Mouse (Mus musculus) gastrocnemius, adult 18-20 months (tissue): ENCODE results near the gene Nostrin. TPM values are rescaled to one million over a fixed set of nuclear protein-coding genes. Genes with fewer than 3 reads are reported as not detected.

Experiments
- DNase-seq: peaks from one replicate; pipeline ENCODE4 v3.0.0; 2021; ENCODE audit warnings: low spot score
- total RNA-seq, 2 experiments: library from RNA; stranded (reverse); gene quantifications; 2 replicates each; pipeline ENCODE4 v1.2.3; 2021

The Nostrin gene
- total RNA-seq, 2 experiments from 2014 or later = 2.2 to 3.6 TPM

DNA sequence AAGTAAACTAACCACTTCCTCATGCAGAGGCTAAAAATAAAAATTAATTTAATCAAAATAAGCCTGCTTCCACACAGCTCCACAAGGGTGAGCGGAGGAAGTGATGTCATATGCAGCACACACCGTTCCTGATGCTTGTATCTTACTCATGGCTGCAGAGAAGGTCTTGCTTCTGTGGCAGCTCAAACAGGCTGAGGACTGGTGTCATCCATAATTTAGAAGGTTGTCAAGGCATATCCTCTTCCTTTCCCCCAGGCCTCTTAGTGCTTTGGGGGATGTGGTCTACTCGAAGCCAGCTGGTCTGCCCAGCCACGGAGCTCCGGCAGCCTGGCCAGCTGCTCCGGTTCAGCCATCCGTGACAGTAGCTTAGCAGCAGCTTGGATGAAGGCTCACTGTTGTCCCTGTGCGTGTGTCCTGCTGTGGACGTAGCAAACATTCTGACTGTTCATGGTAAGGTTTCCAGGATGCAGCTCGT is 6.6 kb upstream of the Nostrin start:
- no peak for DNase-seq

DNA sequence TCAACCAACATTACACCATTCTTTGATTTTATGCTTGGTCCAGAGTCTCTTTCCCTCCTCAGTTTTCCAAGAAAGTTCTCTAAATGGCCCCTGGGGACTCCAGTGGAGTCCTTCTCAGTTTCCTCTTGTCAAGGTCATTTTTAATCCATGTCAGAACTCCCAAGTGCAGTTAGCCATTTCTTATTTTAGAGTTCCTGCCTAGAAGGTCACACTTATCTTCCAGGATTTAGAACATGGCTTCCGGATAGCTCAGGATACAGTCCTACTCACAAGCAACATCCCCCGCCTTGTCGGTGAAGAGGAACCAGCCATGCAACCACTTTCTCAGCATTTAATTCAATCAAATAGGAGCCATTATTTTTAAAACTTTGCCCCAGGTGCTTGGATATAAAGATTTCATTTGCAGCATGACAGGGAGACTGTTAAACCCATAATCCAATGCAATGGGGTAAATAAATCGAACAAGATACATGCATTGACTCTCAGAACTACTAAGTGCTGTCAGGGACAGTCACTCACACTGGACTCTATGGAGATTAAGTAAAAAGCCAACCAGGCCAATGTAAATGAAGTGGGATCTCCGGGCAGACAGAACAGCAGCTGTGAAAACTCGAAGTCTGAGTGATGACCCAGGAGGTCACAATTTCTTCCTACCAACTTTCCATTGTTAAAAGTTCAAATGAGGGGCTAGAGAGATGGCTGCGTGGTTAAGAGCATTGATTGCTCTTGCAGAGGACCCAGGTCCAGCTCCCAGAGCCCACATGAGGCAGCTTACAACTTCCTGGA is 6.0 kb upstream of the Nostrin start:
- no peak for DNase-seq

DNA sequence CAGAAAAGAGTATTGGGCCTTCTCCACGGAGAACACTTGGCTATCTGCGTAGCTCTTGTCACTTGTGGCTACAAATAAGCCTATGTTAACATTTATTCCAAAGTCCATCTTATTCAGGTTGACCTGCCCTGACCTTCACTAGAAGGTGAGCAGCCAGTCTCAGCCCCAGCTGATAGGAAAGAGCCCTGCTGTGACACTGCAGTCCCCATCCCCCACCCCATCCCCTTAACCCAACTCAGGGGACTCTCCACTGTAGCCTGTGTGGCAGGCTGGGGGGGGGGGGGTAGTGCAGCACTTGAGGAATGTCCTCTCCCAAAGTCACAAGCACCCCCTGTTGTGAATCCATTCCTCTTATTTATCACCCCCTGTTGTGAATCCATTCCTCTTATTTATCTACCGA is 3.6 kb upstream of the Nostrin start:
- DNase-seq = no peak

DNA sequence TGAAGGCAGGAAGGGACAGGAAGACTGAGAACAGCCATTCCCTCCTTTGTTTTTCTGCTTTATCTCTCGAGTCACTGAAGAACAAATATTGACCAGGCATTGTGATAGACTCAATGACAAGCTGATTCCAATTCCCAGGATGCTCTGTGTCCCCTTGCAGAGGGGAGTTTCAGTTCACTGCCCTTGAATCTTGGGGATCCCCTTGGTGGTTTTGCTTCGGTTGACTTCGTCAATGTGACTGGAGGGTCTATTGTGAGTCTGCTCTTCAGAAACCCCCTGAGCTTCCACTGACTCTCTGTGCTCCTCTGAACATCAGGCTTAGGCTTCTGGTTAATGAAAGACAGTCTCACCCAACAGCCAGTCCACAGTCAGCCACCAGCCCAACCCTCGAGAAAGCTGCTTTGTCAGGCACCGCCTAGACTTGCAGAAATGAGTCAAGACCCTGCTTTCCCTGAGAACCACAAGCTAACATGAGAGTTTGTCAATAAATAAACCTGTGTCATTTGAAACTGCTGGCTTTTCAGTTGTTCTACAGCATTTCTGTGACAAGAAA is 3.0 kb upstream of the Nostrin start:
- no peak for DNase-seq

DNA sequence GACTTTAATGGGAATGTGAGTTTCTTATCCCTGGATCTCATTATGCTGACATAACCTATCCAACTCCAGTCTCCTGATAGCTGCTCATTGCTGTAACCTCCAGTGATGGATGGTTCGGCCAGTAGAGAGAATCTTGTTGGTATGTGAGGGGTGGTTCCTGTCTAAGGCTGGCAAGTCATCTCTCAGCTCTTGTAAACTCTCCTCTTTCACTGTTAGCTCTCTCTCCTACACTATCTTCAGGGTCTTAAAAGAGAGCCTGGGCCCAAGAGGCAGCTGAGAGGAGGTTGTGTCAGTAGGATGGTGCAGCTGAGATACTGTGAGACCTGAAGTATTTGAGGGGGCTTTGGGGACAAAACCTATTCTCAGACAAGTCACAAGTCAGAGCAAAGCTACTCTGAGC is 1.4 kb upstream of the Nostrin start:
- no peak for DNase-seq

DNA sequence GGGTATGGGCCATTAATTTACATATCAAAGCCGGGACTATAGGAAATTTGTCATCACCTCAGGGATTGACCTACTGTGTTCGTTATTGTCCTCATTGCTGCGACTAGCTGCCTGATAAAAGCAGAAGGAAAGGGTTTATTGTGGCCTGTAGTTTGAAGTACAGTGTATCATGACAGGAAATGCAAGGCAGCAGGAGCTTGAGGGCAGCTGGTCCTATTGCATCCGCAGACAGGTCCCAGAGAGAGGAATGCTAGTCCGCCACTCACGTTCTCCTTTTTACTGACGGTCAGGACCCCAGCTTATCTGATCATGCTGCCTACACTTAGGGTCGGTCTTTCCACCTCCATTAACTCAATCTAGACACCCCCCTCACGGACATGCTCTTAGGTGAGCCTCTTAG is 663 bp upstream of the Nostrin start:
- no peak for DNase-seq

DNA sequence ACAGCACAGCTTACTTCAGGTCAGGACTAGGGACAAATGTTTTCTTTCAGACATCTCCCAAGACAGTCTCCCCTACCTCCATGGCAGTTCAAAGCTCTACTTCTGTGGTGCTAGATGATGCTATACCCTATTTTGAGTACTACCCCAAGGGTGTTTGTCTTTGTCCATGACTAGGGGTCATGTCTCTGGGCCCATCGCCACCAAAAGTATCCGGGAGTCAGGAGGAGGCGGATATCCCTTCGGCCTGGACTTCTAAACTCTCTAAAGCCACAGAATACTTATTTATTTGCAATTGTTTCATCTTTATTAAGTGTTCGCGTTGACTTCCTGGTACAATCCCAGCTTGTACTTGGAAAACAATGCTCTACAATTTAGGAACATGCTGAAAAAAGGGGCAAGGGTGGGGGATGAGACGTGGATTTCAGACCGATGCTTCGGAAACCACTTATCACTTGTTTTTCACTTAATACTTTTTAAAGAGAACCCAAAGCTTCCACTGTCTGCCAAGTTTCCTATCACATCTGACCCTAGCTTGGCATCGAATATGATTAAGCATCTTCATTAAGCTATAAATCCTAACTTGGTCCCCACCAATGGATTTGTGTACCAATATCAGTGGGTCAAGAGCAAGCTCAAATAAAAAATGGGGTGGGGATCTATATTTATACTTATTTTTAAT is 1.9 kb downstream of the Nostrin start:
- no peak for DNase-seq

DNA sequence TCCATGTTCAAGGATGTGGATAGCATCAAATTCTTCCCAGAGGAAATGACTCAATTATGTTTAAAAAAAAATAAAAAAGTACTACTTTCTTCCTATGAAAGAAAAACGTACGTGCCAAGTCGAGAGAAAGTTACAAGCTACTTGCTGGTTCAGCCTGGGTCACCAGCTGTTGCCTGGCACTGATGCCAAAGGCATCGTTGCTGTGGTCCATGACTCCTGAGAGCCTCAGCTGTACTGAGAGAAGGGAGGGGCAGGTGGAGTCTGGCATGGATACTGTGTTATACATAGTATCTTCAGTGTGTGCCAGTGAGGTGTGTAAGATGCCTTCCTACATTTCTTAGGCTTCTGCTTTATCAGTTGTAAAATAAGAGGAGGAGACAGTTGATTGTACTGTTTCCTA is 3.2 kb downstream of the Nostrin start:
- DNase-seq = no peak

DNA sequence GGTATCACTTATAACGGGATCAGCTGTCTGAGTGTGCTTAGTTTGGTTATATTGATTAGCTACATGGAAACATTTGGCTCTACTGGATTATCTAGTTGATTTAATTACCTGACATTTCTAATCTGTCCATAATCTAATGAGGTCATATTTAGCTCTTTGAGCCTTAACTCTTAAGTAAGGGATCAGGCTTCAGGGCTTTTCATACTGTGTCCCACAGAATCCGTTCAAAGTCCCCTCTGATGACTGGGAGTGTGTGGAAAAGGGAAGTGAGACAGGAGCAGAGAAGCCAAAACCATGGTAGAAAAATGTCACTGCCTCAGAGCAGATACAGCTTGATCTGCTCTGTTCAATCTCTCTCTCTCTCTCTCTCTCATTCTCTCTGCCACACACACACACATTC is 4.6 kb downstream of the Nostrin start:
- DNase-seq = no peak

DNA sequence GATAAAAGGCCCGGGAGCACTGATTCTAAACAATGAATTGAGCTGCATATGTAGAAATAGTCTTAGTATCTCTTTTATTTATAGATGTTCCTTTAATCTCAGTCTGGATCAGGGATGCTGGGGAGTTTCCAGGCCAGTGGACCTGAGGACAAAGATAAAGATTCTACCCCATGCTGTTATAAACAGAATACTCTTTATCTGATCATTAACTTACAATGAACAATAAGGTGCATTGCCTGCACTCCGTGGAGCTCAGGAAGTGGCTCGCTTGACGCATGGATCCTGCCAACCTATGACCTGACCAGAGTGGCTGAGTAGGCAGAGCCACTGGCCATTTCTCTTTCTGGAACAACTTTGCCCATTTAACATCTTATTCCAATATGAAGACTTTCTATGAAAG is 5.2 kb downstream of the Nostrin start:
- no peak for DNase-seq

DNA sequence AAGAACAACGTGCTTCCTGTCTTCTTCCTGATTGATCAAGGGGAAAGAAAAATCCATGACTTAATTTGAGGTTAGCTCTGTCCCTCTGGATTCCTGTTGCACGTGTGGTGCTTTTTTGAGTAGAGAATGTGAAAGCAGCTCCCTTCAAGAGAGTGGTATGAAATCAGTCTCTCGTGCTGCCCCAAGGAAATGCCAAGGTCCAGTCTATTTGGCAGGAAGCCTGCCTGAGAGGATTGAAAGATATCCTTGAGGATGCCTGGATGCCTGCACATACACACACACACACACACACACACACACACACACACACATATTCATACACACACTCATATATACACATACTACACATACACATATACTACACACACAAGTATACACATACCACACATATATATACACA is 13.1 kb downstream of the Nostrin start:
- DNase-seq = no peak

DNA sequence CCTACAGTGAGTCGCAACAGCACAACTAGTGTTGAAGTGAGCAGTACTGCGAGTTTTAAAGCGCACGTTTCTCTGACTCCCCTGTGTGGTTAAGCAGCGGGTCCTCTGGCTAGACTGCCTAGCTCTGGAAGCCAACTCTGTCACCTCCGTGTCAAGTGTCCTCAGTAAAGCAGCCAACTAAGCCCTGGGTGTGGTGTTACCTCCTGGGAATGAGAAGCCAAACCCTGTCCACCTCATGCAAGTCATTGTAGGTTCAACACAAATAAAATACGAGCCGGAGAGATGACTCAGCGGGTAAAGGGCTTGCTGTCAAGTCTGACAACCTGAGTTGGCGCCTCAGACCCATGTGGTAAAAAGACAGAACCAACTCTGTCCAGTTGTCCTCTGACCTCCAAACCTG is 13.6 kb downstream of the Nostrin start:
- DNase-seq = peak; percentile 42

DNA sequence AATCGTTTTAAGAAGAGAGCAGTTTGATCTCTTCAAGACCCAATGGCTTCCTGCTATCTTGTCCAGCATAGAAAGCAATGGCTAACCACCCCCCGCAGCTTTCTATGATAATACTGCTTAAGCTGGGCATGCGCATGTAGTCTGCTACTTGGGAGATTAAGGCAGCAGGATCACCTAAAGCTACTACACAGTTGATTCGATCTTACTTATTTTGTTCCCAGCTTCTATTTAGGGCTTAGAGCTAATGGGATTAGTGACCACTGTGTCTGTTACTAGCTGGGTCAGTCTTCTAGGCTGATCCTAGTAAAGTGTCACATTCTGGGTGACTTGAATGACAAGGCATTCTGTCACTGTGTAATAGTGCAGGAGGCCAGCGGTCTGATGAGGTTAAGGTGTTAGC is 15.2 kb downstream of the Nostrin start:
- no peak for DNase-seq

DNA sequence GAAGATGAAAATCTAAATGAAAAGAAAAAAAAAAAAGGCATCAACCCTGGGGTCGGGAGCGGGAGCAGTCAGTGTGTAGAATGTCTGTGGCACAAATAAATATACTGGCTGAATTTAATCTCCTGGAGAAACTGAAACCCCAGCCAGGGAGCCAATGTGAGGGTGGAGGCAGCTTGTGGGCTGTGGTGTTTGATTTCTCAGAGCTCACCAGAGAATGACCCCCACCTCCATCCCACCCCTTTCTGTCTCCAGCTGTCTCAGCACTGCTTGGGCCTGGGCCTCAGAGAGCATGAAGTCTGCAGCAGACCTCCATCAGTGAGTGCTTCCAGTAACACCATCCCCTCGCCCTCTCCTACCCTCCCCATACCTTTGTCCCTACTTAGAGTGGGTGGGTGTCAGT is 20.3 kb downstream of the Nostrin start:
- peak; percentile 10 for DNase-seq

DNA sequence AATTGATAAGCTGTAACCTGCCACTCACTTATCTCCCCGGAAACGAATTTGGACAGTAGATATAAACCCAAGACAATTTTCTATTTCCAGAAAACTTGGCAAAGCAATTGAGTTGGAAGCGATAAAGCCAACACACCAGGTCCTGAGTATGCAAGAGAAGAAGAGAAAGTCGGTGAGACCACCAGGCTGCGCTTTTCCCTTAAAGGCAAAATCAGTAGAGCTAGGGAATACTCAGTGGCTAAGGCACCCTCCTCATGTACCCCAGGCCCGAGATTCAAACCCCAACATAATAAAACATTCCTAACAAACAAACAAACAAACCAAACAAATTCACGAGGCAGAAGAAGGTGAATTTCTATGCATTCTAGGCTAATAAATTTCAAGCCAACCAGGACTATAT is 20.7 kb downstream of the Nostrin start:
- DNase-seq = no peak

DNA sequence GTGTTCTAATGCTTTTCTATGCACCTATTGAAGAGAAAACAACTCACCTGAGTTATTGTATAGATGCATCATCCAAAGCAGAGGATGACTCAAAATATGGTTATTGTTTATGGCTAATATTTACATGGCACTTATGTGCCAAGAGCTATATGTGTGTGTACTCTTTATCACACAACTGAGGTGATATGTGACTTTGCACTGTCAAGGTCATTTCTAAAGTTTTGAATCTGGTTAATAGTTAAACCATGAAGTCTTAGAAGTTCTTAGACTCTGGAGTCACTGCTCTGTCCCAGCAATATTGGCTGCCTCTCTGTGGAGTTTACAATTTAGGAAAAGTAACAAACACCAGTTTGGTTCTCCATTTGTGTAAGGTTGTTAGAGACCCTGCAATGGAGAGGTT is 23.3 kb downstream of the Nostrin start:
- DNase-seq = no peak

DNA sequence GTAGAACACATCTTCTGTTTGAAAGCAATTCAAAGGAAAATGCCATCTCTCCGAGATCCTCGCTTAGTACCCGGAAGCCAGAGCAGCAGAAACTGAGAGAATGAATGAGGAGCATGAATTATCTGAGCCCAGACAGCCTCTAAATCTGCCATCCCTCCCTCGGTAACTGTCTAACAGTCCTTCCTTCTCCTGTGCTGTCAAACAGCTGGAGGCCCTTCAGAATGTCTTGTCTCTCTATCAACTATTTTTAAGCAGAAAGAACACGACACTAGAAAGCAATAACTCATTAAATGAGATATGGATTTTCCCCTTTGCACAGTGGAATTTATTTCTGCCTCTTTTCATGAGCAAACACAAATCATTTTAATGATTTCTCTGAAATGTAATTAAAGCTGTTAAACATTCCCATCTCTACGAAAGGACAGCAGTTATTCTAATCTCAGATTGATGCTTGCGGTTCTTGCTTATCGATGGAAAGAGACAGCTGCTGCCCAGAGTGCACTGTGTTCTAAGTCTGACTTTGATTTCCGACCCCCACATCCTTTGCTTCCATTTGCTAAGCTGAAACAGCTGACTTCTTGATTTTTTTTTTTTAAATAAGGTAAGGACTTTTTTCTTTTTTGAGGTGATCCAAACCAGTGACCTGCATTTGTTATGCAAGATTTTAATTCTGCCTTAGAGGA is 34.9 kb downstream of the Nostrin start:
- no peak for DNase-seq

DNA sequence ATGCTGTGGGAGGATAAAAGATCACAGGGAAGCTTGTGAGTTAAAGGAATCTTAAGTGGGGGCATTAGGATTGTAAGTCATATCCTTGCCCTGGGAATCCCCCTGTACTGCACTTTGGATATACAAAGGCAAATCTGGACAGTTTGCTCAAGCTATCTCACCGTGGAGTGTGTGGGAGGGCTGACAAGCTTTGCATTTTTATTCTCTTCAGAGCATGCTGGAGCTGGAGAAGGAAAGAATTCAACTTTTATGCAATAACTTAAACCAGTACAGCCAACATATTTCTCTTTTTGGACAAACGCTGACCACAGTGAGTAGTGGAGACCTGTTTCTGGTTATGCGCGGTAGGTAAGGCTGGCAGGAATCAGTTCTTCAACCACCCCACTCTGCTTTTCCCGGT is 39.7 kb downstream of the Nostrin start:
- DNase-seq = no peak

DNA sequence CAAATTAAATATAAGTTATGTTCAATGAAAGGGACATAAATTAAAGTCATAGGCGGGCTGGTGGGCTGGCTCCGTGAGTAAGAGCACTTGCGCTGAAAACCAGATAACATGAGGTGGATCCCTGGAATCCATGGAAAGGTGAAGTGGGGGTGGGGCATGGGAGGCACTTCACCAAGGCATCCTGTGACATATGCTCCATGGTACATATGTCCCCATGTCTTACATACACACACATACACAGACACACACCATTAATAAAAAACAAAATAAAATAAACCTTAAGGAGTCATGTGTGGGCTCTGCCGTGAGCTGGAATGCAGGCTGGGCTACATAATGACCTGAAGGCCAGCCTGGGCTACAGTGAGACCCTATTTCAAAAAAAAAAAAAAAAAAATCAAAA is 44.1 kb downstream of the Nostrin start:
- no peak for DNase-seq

DNA sequence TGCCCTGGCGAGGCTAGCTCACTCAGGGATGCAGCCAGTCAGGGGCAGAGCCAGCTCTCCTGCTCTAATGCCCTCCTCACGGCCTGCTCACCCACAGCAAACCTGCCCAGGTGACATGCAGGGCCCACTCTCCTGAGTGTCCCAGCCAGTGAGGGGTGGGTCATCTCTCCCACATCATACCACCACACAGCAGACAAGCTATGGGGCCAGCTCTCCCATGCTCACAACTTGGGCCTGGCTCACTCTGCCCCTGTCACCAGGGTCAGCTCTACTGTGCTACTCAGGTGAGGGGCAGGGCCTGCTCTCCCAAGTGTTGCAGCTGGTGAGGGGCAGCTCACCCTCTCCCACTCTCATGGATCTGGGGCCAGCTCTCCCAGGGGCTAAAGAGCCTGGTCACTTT is 52.4 kb downstream of the Nostrin start:
- DNase-seq = no peak

DNA sequence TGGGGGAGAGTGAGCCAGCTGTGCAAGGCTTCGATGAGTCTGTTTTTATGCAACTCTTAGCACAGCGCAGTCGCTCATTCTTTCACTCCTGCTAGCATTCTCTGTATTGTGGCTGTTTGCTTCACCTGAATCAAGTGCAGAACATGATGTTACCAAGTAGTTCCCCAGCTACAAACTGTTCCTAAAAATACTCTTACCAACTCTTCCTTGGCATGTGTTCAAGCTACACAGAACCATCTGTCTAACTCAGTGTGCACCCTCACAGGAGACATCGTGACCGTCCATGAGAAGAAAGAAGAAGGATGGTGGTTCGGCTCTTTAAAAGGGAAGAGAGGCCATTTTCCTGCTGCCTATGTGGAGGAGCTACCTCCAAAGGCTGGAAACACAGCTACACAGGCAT is 53.1 kb downstream of the Nostrin start:
- no peak for DNase-seq

DNA sequence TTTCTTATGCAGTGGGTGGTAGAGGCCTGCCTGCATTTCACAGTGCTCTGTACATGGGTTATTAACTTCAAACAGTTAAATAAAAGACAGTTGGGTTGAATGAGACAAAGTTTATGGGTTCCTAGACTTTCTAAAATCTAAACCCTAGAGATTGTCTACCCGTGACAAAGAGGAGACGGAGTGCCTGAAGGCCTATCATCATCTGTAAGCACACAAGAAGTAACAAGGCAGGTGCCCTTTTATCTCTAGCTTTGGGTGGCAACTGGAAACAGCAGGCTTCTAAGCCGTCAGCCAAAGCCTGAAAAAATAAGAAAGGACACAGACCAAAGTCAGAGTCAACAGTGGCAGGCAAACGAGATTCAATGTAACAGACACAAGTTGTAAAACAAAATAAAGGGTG is 53.6 kb downstream of the Nostrin start:
- DNase-seq = no peak
